Mouse (Mus musculus) 3134 (cell line): ENCODE data around the gene Vwa1.
"Not testable (repeated sequence)": the region's sequence is repeated elsewhere in the genome, so short reads cannot be mapped to it uniquely, and the experiment has no call there.

ENCODE experiments used
- DNase-seq: peaks from one replicate; pipeline ENCODE4 v3.0.0-alpha.2; 2011; ENCODE audit warnings: low spot score; ENCODE audit not compliant: insufficient read length; ENCODE audit errors: extremely low read depth

Gene Vwa1

DNA sequence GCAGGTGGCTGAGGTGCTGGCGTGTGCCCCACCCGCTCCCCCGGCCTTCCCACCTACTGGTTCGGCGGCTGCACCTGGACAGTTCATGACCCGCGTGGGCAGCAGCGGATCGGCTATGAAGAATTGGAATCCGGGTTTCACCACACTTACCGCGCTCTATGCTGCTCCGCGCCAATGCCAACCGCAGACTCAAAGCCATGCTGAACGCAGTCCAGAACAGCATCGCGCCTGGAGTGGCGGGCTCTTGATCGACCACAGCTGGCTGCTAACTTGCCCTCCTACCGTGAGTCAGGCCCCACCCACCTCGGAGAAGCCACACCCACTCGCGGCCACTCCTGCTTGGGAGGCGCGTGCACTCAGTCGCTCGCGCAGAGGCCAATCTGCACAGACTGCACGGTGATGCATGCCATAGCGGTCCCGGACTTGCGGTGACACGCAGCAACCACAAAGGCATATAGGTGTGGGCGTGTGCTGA, at the start of gene Vwa1:
Gene Vwa1, minus strand, starts transcription at position 419 of the 475 bp plus-strand sequence.
- DNase-seq = peak; percentile 88

DNA sequence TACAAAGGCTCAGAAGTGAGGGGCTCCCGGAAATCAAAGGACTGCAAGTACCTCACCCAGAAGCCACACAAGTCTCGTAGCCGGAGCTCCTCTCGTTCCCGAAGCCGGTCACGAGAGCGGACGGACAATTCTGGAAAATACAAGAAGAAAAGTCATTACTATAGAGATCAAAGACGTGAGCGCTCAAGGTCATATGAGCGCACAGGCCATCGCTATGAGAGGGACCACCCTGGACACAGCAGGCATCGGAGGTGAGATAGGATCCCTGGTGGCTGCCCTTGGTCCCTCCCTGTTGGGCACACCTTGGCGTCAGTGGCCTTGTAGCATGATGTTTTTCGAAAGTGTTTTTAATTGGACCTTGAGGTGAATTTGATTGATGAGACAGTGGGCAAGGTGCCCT, 48.9 kb upstream of the Vwa1 start:
- no peak for DNase-seq

DNA sequence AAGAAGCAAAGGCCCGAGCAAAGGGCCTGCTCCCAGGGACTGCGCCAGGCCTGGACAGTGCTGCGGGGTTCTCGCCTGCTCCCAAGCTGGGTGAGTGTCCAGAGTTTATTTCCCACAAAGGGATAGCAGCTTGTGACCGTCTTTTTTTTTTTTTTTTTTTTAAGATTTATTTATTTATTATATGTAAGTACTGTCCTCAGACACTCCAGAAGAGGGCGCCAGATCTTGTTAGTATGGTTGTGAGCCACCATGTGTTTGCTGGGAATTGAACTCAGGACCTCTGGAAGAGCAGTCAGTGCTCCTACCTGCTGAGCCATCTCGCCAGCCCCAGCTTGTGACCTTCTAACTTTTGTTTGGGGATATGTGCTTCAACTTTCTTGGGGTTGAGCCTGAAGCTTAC, 46.5 kb upstream of the Vwa1 start:
- no peak for DNase-seq

DNA sequence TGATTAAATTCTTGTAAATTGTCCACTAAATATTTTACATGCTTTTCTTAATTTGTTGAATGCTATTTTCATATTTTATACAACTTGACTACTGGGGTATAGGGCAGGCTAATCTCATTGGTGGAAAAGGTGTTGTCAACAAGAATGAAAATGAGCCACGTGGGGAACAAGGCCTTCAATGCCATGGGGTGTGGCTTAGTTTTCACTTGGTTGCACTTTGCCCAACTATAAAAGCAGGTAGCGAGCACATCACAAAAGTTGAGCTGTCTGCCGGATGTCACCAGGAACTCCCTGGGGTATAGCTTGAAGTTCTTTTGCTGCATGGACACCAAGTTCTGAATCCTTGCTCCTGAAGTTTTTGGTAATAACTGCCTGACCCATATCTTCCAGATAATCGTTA, 43.0 kb upstream of the Vwa1 start:
- DNase-seq = no peak

GRCm38 (mm10) chr4:155812665-155813181, 38.2 kb upstream of the Vwa1 start:
- DNase-seq = peak; percentile 36

DNA sequence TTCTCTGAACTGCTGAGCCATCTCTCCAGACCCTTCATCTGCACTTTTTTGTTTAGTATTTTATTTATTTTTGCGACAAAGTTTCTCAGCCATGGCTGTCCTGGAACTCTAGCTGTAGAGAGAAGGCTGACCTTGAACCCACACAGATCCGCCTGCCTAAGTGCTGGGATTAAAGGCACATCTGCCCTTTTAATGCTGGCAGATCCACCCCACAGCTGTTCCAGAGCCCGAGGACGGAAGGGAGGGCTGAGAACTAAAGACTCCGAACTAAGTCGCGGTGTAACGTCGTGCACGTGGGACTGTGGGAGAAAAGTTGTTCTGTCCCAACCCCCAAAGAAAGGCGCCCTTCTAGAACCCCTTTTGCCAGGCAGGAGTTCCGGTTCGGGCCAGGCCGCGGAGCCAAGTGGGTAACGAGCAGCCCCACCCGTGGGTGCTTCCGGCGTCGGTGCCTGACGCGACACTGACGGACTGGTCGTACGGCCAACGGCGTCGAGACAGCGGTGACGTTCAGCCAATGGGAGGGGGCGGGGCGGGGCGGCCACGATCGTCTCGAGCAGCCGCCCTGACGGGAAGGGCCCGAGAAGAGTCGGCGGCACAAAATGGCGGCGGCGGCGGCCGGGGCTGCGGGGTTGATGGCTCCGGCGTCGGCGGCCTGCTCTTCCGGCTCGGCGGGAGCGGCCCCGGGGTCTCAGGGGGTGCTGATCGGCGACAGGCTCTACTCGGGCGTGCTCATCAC, 37.6 kb upstream of the Vwa1 start, which contains the start of gene Ccnl2:
Gene Ccnl2, plus strand, starts transcription at position 561 of the 736 bp plus-strand sequence.
- DNase-seq = peak; percentile 92

DNA sequence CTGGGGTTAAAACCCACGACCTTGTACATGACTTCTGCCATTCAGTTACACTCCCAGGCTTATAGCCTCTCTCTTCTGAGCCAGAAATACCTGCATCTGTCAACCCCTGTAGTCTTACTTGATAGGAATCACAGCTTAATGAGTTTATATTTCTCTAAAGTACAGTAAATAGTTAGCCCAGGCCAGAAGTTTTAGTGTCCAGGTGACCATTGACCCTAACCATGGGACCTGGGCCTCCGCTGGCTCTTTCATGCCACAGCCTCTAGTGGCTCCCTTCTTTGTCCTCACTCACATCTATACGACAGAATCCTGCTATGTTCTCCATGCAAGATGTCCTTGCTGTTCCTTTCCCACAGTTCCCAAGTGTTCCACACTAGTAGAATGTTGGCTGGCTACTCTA, 33.3 kb upstream of the Vwa1 start:
- DNase-seq = no peak

DNA sequence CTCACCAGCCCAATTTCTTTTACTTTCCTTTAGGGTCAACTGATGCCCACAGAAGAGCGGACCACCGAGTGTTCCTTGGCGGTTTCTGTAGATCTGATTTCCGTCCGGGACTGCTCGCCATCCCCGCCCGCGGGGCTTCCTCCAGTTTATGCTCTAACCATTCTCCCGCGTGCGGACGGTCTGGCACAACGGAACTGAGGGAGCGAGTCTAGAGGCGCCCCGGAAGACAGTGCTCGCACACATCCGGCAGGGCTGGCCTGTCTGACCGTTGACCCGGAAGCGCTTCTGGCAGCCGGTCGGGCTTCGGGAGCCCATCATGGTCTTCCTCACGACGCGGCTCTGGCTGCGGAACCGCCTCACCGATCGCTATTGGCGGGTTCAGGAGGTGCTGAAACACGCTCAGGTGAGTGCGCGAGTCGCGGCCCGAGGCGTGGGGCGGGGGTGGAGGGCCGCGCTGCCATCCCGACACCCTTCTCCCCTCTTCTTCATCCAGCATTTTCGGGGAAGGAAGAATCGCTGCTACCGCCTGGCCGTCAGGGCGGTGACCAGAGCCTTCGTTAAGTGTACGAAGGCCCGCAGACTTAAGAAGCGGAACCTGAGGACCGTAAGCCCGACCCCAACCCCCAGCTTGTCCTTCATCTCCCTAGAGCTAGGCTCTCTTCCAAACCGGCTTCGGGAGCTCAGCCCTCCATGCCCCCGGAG, 29.0 kb upstream of the Vwa1 start:
- DNase-seq = peak; percentile 89

DNA sequence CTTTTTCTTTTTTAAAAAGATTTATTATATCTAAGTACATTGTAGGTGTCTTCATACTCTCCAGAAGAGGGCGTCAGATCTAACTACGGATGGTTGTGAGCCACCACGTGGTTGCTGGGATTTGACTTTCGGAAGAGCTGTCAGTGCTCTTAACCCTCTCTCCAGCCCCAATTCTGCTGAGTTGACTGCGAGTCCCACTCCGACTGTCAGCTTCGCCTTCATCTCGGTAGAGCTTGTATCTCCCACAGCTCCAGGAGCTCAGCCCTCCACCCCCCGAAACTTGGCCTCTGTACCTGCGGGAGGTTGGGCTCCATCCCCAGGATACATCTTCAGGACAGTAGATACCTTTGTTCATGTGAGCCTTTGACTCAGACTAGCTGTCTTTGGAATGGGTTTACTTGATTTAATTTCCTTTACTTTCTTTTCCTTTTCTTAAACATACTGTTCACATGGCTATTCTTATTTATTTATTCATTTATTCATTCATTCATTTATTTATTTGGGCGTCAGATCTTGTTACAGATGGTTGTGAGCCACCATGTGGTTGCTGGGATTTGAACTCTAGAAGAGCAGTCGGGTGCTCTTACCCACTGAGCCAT, 28.3 kb upstream of the Vwa1 start, which contains the start of gene Mrpl20:
Gene Mrpl20, plus strand, starts transcription at position 138 of the 599 bp plus-strand sequence.
- no peak for DNase-seq

- no peak for DNase-seq
Observed at GRCm38 (mm10) chr4:155802075-155802474, 27.6 kb upstream of the Vwa1 start.

DNA sequence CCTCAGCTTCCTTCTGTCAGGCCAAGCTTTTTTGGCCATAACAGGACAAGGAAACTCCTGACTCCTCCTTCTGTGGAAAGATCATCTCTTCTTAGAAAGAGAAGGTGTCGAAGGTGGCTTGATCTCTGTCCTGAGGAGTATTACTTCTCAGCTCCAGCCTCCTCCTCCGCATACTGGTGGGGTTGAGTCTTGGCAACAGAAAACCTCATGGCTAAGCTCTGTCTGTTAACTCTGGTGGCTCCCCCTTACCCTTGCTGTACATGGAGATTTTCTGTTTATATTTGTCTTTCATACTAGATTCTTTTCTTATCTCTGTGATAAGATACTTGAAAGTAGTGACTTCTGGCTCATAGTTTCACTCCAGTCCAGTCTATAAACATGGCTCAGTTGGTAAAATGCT, 19.2 kb upstream of the Vwa1 start:
- no peak for DNase-seq

DNA sequence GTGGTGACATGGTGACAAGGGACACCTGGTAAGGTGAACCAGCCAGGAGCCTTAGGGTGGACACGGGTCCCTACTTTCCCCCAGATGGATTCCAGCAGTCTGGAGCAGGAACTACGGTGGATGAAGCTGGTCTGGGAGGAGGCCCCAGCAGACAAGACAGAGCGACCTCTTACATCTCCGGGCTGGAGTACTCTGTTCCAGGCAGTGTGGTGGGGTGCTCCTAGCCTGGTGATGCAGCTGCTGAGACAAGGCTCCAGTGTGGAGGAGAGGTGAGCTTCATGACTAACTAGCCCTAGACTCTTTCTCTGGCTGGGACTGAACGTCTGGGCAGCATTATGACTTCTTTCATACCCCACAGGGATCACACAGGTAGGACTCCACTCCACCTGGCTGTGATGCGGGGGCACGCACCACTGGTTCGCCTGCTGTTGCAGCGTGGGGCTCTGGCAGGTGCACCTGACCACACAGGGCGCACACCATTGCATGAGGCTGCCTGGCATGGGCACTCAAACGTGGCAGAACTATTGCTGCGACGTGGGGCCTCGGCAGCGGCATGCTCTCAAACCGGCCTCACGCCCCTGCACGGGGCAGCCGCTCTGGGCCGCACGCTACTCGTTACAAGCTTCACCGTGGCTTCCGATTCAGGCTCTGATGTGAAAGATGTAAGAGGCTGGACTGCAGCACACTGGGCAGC, 16.9 kb upstream of the Vwa1 start:
- no peak for DNase-seq

DNA sequence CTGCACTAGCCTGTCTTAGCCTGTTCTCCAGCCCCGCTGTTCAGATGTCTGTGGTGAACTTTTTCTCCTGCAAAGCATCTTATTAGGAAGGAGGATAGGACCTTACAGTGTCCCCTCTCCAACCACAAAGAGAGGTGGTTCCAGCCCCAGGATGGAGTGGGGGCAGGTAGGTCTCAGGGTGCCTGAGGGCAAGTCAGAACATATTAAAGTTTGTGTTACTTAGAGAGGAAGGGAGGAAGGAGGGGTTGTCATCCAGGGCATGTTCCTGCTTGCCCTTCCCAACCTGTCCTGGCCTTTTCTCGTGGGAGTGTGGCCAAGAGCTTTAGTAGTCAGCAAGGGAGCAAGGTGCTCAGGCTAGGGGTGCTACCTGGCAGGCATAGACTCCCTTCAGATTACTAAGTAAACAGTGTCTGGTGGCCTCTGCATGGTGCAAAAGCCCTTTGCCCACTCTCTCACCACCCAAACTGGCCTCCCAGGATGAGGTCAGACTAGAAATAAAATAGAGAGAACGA, 16.2 kb upstream of the Vwa1 start:
- no peak for DNase-seq

DNA sequence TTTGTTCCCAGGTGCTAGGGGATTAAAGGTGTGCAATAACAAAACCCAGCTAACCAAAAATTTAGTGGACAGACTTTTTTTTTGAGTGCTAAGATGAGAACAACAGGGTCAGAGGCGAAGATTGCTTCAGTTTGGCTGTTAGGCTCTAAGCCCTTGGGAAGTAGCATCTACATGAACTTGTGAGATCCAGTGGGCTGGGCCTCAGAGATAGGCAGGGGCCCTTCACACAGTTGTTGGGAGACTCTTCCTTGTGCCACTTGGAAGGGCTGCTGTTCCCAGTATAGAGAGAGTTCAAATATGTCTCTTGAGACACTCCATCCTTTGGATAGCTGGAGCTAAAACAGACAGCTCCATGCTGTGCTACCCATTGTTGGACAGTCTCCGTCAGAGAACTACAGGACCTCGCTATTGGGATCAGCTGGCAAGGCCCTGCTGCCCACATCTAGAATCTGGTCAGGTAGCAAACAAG, 15.6 kb upstream of the Vwa1 start, which contains the start of gene Ankrd65:
Gene Ankrd65, plus strand, starts transcription at position 419 of the 469 bp plus-strand sequence.
- DNase-seq = no peak

DNA sequence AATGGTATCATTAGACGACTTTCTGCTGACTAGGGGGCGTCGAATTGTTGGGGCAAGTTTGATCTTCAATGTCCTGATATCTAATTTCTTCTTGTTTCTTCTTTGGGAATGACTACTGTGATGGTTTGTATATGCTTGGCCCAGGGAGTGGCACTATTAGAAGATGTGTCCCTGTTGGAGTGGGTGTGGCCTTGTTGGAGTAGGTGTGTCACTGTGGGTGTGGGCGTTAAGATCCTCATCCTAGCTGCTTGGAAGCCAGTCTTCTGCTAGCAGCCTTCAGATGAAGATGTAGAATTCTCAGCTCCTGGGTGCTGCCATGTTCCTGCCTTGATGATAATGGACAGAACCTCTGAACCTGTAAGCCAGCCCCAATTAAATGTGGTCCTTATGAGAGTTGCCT, 14.3 kb upstream of the Vwa1 start:
- not testable (repeated sequence) for DNase-seq

DNA sequence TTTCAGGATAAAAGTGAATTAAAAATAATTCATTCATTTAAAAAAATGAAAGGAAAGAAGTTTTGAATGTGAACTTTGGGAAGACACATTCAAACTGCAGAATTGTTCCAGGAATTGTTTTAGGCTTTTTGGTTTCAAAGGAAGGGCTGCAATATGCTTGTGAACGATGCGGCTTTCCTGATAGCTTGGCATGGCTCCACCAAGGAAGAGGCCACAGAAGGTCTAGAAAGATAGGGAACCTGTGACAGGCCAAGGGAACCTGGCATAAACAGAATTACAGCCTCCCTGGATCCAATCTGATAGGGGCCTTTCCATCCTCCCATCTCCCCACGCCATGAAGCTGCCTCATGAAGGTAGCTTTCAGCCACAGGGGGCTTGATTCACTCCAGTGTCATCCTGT, 13.8 kb upstream of the Vwa1 start:
- no peak for DNase-seq

DNA sequence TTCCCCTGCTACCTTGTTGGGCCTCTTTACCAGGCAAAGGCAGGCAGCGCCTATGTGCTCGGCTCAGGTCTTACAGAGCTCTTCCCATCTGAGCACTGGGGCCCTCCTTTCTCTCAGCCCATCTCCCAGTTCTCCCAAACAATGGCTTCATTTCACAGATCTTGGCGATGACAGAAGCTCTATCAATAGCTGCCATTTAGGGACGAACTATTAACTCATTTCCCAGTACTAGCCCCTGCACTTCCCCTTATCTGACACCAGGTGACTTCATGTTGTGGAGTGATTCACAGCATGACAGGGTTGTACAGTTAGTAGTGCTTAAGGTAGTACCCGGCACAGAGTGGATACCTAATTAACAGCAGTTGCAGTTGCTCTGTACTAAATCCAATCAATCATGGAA, 11.3 kb upstream of the Vwa1 start, which contains the start of gene Tmem88b:
Gene Tmem88b, minus strand, starts transcription at position 56 of the 400 bp plus-strand sequence.
- no peak for DNase-seq

- DNase-seq = no peak
Observed at GRCm38 (mm10) chr4:155785246-155785645, 10.7 kb upstream of the Vwa1 start.

DNA sequence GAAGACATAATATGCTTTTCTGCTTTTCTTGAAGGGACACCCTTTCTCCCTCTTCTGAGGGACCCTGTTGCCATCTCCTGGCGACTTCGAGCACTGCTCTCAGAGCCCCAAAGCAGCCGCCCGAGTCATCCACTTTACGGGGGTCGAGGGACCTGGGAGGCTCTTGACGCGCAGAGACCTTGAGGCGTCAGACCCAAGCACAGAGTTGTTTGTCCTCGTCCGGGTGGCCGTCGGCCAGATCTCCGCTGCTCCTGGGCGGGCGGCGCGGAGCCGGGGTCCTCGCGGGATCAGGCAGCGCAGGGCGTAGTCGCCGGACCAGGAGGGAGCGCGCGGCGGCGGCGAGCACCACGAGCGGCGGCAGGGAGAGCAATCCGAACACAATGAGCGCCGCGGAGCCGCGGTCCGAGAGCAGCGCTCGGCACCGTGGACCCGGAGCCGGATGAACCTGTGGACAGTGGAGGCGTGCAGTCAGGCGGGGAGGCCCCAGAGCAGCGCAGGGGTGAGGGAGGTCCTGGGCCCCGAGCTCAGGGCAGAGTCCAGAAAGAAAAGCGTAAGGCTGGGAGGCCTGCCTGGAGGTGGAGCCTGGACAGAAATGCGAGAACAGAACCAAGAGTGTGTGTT, 9.7 kb upstream of the Vwa1 start:
- DNase-seq = peak; percentile 81
